Mouse (Mus musculus) stomach, postnatal 0 days (tissue): ENCODE data around the gene Arl14.

Experiments
- CTCF ChIP-seq: IDR thresholded peaks from 2 replicates; pipeline ENCODE4 v1.5.1; 2016; ENCODE audit warnings: antibody characterized with exemption, low read depth, mild to moderate bottlenecking, moderate library complexity
- EP300 ChIP-seq: optimal IDR thresholded peaks from 2 replicates; pipeline ENCODE3; 2016; ENCODE audit warnings: antibody characterized with exemption

DNA sequence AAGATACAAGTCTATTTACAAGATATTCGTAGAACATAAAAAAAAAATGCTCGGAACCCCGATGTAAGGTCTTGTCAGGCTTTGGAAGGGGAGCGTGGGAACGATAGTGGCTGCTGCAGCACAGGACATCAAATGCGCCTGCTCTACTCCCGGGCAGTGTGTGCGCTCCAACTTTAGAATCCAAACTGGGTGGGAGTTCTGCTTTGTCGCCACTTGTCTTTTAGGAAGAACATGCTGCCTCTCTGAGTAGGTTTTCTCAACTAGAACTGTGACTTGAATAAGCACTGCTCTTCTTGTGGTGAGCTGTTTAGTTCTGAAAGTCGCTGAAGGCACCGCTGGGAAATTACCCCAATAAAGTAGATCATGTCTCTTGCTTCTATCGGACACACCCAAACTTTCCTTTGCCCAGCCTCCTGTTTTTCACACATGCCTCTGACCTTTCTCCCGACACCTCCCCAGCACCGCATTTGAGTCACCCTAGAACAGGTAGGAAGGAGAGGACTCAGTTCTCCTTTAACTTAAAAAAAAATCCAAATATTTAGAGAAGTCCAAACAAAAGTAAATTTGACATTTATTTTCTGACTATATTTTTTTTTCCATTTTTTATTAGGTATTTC lies 9.4 kb downstream of the Arl14 start:
- no peak for TF ChIP-seq CTCF
- TF ChIP-seq EP300: no peak
